Mouse (Mus musculus): ENCODE measurements around the gene Mdga1. TPM values are rescaled to one million over a fixed set of nuclear protein-coding genes. Genes with fewer than 3 reads are reported as not detected.

The Mdga1 gene
- polyA plus RNA-seq, 1 experiment from 2014 or later: 13.6 TPM

- ATAC-seq (ENCODE audit: low FRiP score): no peak
- H3K27ac ChIP-seq: no peak overlapping the region
- H3K4me3 ChIP-seq: no peak overlapping the region
These were observed 54.1 kb downstream of the Mdga1 start for GRCm38 (mm10) chr17:29915820-29916219.

DNA sequence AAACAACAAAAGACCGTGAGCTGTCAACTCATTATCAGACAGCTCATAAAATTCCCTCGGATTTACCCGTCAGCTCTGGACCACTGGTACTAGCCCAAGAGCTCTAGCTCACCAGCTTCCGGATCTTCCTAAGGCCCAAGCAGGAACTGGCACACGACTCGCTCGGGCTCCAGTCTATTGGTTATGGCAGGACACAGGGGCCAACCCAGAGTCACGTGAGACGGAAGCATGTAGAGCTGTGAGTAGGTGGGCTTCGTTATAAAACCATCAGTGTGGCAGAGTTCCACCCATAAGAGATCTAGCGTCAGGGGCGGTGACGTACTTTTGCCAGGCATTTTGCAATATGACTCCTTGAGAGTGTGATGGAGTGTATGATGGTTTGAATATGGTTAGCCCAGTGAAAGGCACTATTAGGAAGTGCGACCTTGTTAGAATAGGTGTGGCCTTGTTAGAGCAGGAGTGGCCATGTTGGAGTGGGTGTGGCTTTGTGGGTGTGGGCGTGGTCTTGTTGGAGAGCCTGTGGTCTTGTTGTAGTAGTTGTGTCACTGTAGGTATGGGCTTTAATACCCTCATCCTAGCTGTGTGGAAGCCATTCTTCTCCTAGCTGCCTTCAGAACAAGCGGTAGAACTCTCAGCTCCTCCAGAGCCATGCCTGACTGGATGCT, 56.5 kb downstream of the Mdga1 start:
- H3K27me3 ChIP-seq: no peaks in the 10 kb centered on the region
- H3K36me3 ChIP-seq: no peaks in the 10 kb centered on the region
- no peak overlapping the region for H3K4me3 ChIP-seq
- H3K4me2 ChIP-seq: no peak overlapping the region
- whole genome bisulfite sequencing: 93% methylated on average over 16 of the region's 16 CpGs
- H3K9ac ChIP-seq: no peak overlapping the region
- peaks cover 14% of the 10 kb centered on the region for H3K4me1 ChIP-seq (replicated peaks)
- H3K9me3 ChIP-seq: no peaks in the 10 kb centered on the region; the same call in 1 of the 2 replicates
- no peak for ATAC-seq (ENCODE audit: low FRiP score)
- no peak overlapping the region for H3K27ac ChIP-seq

More at GRCm38 (mm10) chr17:29915820-29916219, 54.1 kb downstream of the Mdga1 start:
- no peak overlapping the region for H3K4me2 ChIP-seq
- 60% methylated on average over 10 of the region's 10 CpGs for WGBS
- peaks cover 38% of the 10 kb centered on the region for H3K4me1 ChIP-seq (replicated peaks)
- H3K36me3 ChIP-seq: no peaks in the 10 kb centered on the region
- no peak overlapping the region for H3K9ac ChIP-seq
- H3K27me3 ChIP-seq: no peaks in the 10 kb centered on the region
- H3K9me3 ChIP-seq: no peaks in the 10 kb centered on the region; the same call in 1 of the 2 replicates

- H3K27ac ChIP-seq: no peak overlapping the region
- no peak overlapping the region for H3K4me3 ChIP-seq
- 0 out of 2 replicates have a peak, but pooled peaks cover 14% of the 10 kb centered on the region for H3K4me1 ChIP-seq (replicated peaks)
- no peak overlapping the region for H3K9ac ChIP-seq
- H3K27me3 ChIP-seq: no peaks in the 10 kb centered on the region
- H3K36me3 ChIP-seq: no peaks in the 10 kb centered on the region
- H3K9me3 ChIP-seq: no peaks in the 10 kb centered on the region; the same call in 1 of the 2 replicates
- H3K4me2 ChIP-seq: no peak overlapping the region
- ATAC-seq (ENCODE audit: low FRiP score): no peak
- 76% methylated on average over 5 of the region's 5 CpGs for WGBS
These were observed 57.2 kb downstream of the Mdga1 start for GRCm38 (mm10) chr17:29912733-29913132.

GRCm38 (mm10) chr17:29909031-29909430, 60.9 kb downstream of the Mdga1 start:
- H3K36me3 ChIP-seq: no peaks in the 10 kb centered on the region
- H3K27ac ChIP-seq: no peak overlapping the region
- 96% methylated on average over 7 of the region's 7 CpGs for WGBS
- no peaks in the 10 kb centered on the region for H3K27me3 ChIP-seq
- ATAC-seq (ENCODE audit: low FRiP score): no peak
- no peaks in the 10 kb centered on the region for H3K9me3 ChIP-seq
- H3K4me2 ChIP-seq: no peak overlapping the region
- H3K4me3 ChIP-seq: no peak overlapping the region
- H3K4me1 ChIP-seq (replicated peaks): peaks cover 4% of the 10 kb centered on the region; the same call in 1 of the 2 replicates
- H3K9ac ChIP-seq: no peak overlapping the region

DNA sequence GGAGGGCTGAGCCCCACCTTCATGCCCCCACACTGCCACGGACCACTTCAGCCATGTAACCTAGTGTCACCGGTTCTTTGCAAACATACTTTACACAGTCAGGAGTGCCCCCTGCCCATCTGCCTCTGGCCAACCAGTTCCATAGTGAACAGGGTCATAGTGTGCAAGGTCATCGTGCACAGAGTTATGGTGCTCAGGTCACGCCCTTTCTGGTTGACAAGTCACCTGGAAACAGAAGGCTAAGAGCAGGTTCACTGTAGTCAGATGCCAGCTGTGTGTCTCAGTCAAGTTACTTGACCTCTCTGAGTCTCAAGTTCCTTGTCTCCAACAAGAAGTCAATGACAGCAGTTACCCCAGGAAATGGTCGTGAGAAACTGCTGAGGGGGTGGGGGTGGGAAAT, 65.2 kb downstream of the Mdga1 start:
- WGBS: 71% methylated on average over 5 of the region's 5 CpGs
- Histone ChIP-seq H3K9me3 (no peaks in the 10 kb centered on the region), H3K4me1 (replicated peaks) (peaks cover 20% of the 10 kb centered on the region), H3K36me3 (no peaks in the 10 kb centered on the region), H3K4me2 (no peak overlapping the region), H3K4me3 (no peak overlapping the region), H3K27ac (no peak overlapping the region), H3K27me3 (no peaks in the 10 kb centered on the region), H3K9ac (no peak overlapping the region)
- ATAC-seq (ENCODE audit: low FRiP score): no peak

- Histone ChIP-seq H3K9me3 (no peaks in the 10 kb centered on the region), H3K27ac (no peak overlapping the region), H3K4me3 (no peak overlapping the region), H3K9ac (no peak overlapping the region), H3K36me3 (no peaks in the 10 kb centered on the region), H3K4me2 (no peak overlapping the region), H3K27me3 (no peaks in the 10 kb centered on the region; the same call in 1 of the 2 replicates), H3K4me1 (replicated peaks) (peaks cover 20% of the 10 kb centered on the region)
- ATAC-seq (ENCODE audit: low FRiP score): no peak
- WGBS: 67% methylated on average over 16 of the region's 16 CpGs
These were observed 67.3 kb downstream of the Mdga1 start for GRCm38 (mm10) chr17:29902406-29903155.

- Histone ChIP-seq H3K4me2 (no peak overlapping the region), H3K4me1 (replicated peaks) (peaks cover 30% of the 10 kb centered on the region), H3K9me3 (no peaks in the 10 kb centered on the region), H3K27me3 (no peaks in the 10 kb centered on the region; the same call in 1 of the 2 replicates), H3K4me3 (no peak overlapping the region), H3K27ac (no peak overlapping the region), H3K9ac (no peak overlapping the region), H3K36me3 (no peaks in the 10 kb centered on the region)
- no peak for ATAC-seq (ENCODE audit: low FRiP score)
- 91% methylated on average over 5 of the region's 5 CpGs for WGBS
These were observed 69.6 kb downstream of the Mdga1 start for GRCm38 (mm10) chr17:29900289-29900688.

- Histone ChIP-seq H3K36me3 (no peaks in the 10 kb centered on the region), H3K27ac (peak overlapping the region; percentile 67), H3K9me3 (no peaks in the 10 kb centered on the region), H3K9ac (peak overlapping the region; percentile 35; the same call in 1 of the 2 replicates), H3K4me1 (replicated peaks) (peaks cover 23% of the 10 kb centered on the region), H3K4me2 (no peak overlapping the region), H3K4me3 (no peak overlapping the region), H3K27me3 (peaks cover 3% of the 10 kb centered on the region)
- WGBS: 14% methylated on average over 6 of the region's 7 CpGs
- peak; percentile 53 for ATAC-seq (ENCODE audit: low FRiP score)
These were observed 73.5 kb downstream of the Mdga1 start for GRCm38 (mm10) chr17:29896181-29897054.

DNA sequence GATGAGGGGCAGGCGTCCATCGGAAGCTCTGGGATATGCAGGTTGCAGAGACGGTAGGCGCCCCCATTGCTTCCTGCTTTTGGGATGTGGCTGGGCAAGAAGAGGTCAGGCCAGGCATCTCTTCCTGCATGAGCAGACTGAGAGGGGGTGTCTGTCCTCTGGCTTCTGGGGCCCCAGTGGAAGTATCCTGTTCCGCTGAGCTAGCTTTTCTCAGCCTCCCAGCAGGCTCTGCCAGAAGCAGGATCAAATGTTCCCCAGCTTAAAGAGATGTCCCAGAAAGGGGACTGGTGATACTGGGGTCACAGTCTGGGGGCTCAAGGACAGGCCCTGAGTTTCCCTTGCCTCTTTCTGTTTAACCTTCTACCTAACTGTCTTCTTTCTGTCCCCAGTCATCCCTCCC, 74.3 kb downstream of the Mdga1 start:
- H3K4me1 ChIP-seq (replicated peaks): peaks cover 24% of the 10 kb centered on the region
- ATAC-seq (ENCODE audit: low FRiP score): no peak
- H3K4me3 ChIP-seq: no peak overlapping the region
- no peak overlapping the region for H3K4me2 ChIP-seq
- H3K27me3 ChIP-seq: peaks cover 12% of the 10 kb centered on the region
- no peaks in the 10 kb centered on the region for H3K9me3 ChIP-seq
- no peaks in the 10 kb centered on the region for H3K36me3 ChIP-seq
- 71% methylated on average over 5 of the region's 5 CpGs for WGBS
- H3K9ac ChIP-seq: no peak overlapping the region
- H3K27ac ChIP-seq: no peak overlapping the region

DNA sequence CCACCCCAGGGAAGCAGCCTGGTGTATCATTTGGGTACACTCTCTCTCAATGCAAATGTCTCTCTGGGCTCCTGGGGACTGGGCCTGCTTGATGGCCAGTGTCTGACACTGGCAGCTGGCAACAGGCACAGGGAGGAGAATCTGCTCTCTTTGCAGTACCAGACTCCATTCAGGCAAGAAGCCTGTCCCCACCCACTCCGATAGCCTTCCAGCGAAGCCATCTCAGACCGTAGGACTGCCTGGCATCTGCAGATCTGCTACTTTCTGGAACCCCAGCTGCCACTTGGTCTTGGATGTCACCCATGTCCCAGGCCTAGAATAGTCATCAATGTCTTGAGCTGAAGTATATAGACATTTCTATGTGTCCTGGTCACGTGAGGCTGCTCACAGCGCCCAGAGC, 74.9 kb downstream of the Mdga1 start:
- Histone ChIP-seq H3K36me3 (no peaks in the 10 kb centered on the region), H3K4me1 (replicated peaks) (peaks cover 30% of the 10 kb centered on the region), H3K27ac (no peak overlapping the region), H3K4me3 (no peak overlapping the region), H3K27me3 (peaks cover 18% of the 10 kb centered on the region), H3K9me3 (no peaks in the 10 kb centered on the region), H3K4me2 (no peak overlapping the region), H3K9ac (no peak overlapping the region)
- 70% methylated on average over 5 of the region's 5 CpGs for WGBS
- no peak for ATAC-seq (ENCODE audit: low FRiP score)

GRCm38 (mm10) chr17:29890451-29891110, 79.3 kb downstream of the Mdga1 start:
- Histone ChIP-seq H3K36me3 (no peaks in the 10 kb centered on the region), H3K9me3 (no peaks in the 10 kb centered on the region), H3K4me2 (no peak overlapping the region), H3K9ac (no peak overlapping the region), H3K27ac (no peak overlapping the region), H3K4me1 (replicated peaks) (peaks cover 61% of the 10 kb centered on the region), H3K4me3 (no peak overlapping the region), H3K27me3 (peaks cover 37% of the 10 kb centered on the region)
- ATAC-seq (ENCODE audit: low FRiP score): no peak
- 68% methylated on average over 7 of the region's 7 CpGs for WGBS
